Mouse (Mus musculus) kidney, embryonic 16.5 days (tissue): ENCODE measurements around the gene Izumo4. TPM values are rescaled to one million over a fixed set of nuclear protein-coding genes. Genes with fewer than 3 reads are reported as not detected.

Experiments used
- ATAC-seq: fragments of 200-750 bp; cut with Nextera tagmentation; 2 replicates; pipeline ENCODE4 v1.8.0; 2017; ENCODE audit warnings: moderate TSS enrichment; ENCODE audit not compliant: low FRiP score, low TSS enrichment
- H3K27ac ChIP-seq: fragments of 300-500 bp; sonication (generic); 2 replicates; pipeline ENCODE4 v1.5.1; 2014; ENCODE audit warnings: low read length
- H3K27me3 ChIP-seq: fragments of 300-500 bp; sonication (generic); 2 replicates; pipeline ENCODE4 v1.6.1; 2014; ENCODE audit warnings: low read length, control low read depth, mixed read lengths; ENCODE audit not compliant: insufficient read depth
- H3K36me3 ChIP-seq: fragments of 300-500 bp; sonication (generic); 2 replicates; pipeline ENCODE4 v1.6.1; 2014; ENCODE audit warnings: low read length, control low read depth, mixed read lengths; ENCODE audit not compliant: insufficient read depth
- H3K4me1 ChIP-seq: fragments of 300-500 bp; sonication (generic); 2 replicates; pipeline ENCODE4 v1.6.1; 2014; ENCODE audit warnings: low read length, control low read depth, mixed read lengths; ENCODE audit not compliant: insufficient read depth
- H3K4me2 ChIP-seq: fragments of 300-500 bp; sonication (generic); replicated peaks from 2 replicates; pipeline ENCODE4 v1.6.1; 2014; ENCODE audit warnings: low read depth, low read length
- H3K4me3 ChIP-seq: fragments of 300-500 bp; sonication (generic); 2 replicates; pipeline ENCODE4 v1.5.1; 2014; ENCODE audit warnings: mild to moderate bottlenecking, low read length
- H3K9ac ChIP-seq: fragments of 300-500 bp; sonication (generic); replicated peaks from 2 replicates; pipeline ENCODE4 v1.6.1; 2014; ENCODE audit warnings: low read length
- H3K9me3 ChIP-seq: fragments of 300-500 bp; sonication (generic); 2 replicates; pipeline ENCODE4 v1.6.1; 2016; ENCODE audit warnings: low read length, control low read depth
- WGBS: fragments of 180-500 bp; shearing (Covaris S2); extraction: QIAGEN DNeasy Blood & Tissue Kit; methylation state at CpG from one replicate; pipeline ENCODE4 v1.1.7; 2014; 5-methylcytosine and 5-hydroxymethylcytosine counted together
- polyA plus RNA-seq: library from polyadenylated mRNA; unstranded; fragments of >200 nt; fragmentation: Nextera tagmentation; extraction: Ambion mirVana; gene quantifications from 2 replicates; pipeline ENCODE4 v1.2.1, GENCODE M21; 2015

Izumo4 gene
- polyA plus RNA-seq, 1 experiment from 2014 or later, result 23.8 TPM

DNA sequence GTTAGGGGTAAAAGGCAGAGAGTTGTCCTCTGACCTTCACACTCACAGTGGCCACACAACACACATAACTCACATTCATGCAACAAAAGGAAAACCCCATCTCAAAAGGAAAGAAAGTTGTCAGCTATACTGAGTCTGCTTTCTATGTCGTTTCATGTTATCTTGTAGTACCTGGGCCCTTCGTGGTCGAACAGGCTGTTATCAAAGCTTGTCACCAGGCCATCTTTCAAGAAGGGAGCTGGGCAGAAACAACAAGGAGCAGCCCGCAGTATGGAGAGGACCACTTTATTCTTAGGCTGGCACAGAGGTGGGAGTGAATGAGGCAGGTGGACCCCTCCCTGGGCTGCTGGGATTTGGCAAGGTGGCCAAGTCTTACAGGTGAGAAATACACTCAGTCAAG lies 17.0 kb upstream of the Izumo4 start:
- no peak overlapping the region for H3K9ac ChIP-seq
- H3K27ac ChIP-seq, result no peak overlapping the region
- H3K4me3 ChIP-seq, result no peak overlapping the region
- H3K4me1 ChIP-seq, result peaks cover 6% of the 10 kb centered on the region
- H3K36me3 ChIP-seq, result peaks cover 38% of the 10 kb centered on the region
- 91% methylated on average over 4 of the region's 4 CpGs for whole genome bisulfite sequencing
- no peaks in the 10 kb centered on the region for H3K27me3 ChIP-seq
- H3K9me3 ChIP-seq, result no peaks in the 10 kb centered on the region
- no peak overlapping the region for H3K4me2 ChIP-seq
- ATAC-seq, result no peak

- Histone ChIP-seq H3K27ac (no peak overlapping the region), H3K9ac (no peak overlapping the region), H3K36me3 (peaks cover 48% of the 10 kb centered on the region), H3K4me1 (no peaks in the 10 kb centered on the region), H3K27me3 (no peaks in the 10 kb centered on the region), H3K9me3 (no peaks in the 10 kb centered on the region), H3K4me3 (no peak overlapping the region), H3K4me2 (no peak overlapping the region)
- WGBS, result 89% methylated on average over 3 of the region's 3 CpGs
- no peak for ATAC-seq
Measured at GRCm38 (mm10) chr10:80686617-80687016, 15.4 kb upstream of the Izumo4 start.

- 0 out of 2 replicates have a peak, but pooled peaks have one; percentile 72 for ATAC-seq
- no peaks in the 10 kb centered on the region for H3K9me3 ChIP-seq
- no peaks in the 10 kb centered on the region for H3K4me1 ChIP-seq
- no peak overlapping the region for H3K27ac ChIP-seq
- no peak overlapping the region for H3K4me3 ChIP-seq
- peaks cover 48% of the 10 kb centered on the region for H3K36me3 ChIP-seq
- 28% methylated on average over 5 of the region's 5 CpGs for WGBS
- no peaks in the 10 kb centered on the region for H3K27me3 ChIP-seq
- H3K4me2 ChIP-seq, result no peak overlapping the region
- no peak overlapping the region for H3K9ac ChIP-seq
Measured at GRCm38 (mm10) chr10:80687850-80688249, 14.1 kb upstream of the Izumo4 start.

DNA sequence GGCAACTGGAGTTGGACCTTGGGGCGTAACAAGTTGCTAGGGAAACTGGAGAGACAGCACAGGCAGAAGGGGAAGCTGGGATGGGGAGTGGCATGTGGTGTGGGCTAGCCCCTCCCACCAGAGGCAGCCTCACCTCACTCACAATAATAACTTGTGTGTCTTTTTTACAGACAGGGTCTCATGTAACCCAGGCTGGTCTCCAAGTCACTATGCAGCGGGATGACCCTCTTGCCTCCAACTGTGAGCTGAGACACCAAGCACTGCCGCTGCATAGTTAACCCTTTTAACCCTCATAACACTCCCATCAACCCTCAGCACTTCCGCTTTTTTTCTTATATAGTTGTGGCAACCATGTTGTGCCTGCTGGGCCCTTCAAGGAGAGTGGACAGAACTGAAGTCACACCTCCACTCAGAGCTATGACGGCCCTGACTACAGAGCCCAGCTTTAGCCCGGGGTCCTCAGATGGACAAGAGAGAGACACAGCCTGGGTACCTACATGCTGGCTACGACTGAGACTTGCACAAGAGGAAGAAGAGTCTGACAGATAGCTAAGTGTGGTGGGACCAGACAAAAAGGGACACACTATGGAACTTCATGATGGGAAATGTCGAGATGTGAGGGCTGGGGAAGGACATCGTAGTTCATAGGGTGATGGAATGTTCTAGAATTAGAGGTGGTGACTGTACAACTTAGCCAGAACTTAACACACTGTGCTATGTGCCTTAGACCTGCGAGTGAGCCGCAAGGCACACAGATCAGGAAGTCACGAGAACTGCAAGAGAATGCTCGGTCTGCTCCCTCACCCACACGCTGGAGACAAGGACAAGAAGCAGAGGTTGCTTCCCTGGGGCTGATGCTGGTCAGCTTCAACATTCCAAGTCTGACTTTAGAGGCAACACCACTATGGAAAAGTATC lies 9.5 kb upstream of the Izumo4 start:
- no peak overlapping the region for H3K4me2 ChIP-seq
- peaks cover 19% of the 10 kb centered on the region for H3K36me3 ChIP-seq
- ATAC-seq, result no peak
- H3K4me1 ChIP-seq, result peaks cover 21% of the 10 kb centered on the region
- H3K4me3 ChIP-seq, result no peak overlapping the region
- H3K27me3 ChIP-seq, result no peaks in the 10 kb centered on the region
- WGBS, result 75% methylated on average over 14 of the region's 14 CpGs
- H3K27ac ChIP-seq, result no peak overlapping the region
- H3K9ac ChIP-seq, result peak overlapping the region; percentile 2; the same call in 1 of the 2 replicates
- no peaks in the 10 kb centered on the region for H3K9me3 ChIP-seq

DNA sequence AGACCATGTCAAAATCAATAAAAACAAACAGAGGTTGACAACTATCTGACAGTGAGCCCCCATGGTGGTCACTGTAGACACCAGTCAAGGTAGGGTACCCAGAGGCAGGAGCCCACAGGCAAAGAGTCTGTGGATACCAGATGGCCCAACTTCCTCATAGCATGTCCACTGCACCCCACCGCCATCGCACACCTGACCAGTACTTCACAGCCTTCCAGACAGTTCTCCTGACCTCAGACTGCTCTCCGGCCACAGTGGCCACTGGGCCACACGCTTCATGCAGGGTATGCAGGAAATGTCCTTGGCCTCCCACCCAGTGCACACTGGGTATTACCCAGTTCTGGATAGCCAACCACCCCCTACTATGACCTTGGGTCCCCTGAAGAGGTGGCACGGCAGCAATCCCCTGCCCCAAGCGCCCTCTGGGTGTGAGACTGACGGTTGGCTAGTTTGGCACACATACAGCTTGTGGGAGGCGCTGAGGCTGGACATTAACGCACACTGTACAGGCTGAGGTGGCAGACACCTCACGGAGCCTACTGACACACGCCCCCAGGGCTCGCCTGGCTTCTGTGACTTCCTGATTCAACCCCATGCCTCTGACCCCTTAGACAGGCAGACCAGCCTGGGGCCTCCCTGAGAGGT lies 8.5 kb upstream of the Izumo4 start:
- no peaks in the 10 kb centered on the region for H3K27me3 ChIP-seq
- no peaks in the 10 kb centered on the region for H3K9me3 ChIP-seq
- peaks cover 19% of the 10 kb centered on the region for H3K36me3 ChIP-seq
- no peak overlapping the region for H3K4me2 ChIP-seq
- 79% methylated on average over 12 of the region's 12 CpGs for WGBS
- H3K27ac ChIP-seq, result no peak overlapping the region
- peaks cover 26% of the 10 kb centered on the region for H3K4me1 ChIP-seq
- no peak overlapping the region for H3K9ac ChIP-seq
- ATAC-seq, result no peak
- H3K4me3 ChIP-seq, result no peak overlapping the region

- 89% methylated on average over 13 of the region's 13 CpGs for WGBS
- no peak for ATAC-seq
- Histone ChIP-seq H3K4me1 (peaks cover 26% of the 10 kb centered on the region), H3K4me2 (no peak overlapping the region), H3K9me3 (no peaks in the 10 kb centered on the region), H3K27ac (0 out of 2 replicates have a peak overlapping the region, but pooled peaks have one; percentile 25), H3K27me3 (no peaks in the 10 kb centered on the region), H3K36me3 (peaks cover 16% of the 10 kb centered on the region), H3K9ac (no peak overlapping the region), H3K4me3 (no peak overlapping the region)
Measured at GRCm38 (mm10) chr10:80694159-80694938, 7.6 kb upstream of the Izumo4 start.

DNA sequence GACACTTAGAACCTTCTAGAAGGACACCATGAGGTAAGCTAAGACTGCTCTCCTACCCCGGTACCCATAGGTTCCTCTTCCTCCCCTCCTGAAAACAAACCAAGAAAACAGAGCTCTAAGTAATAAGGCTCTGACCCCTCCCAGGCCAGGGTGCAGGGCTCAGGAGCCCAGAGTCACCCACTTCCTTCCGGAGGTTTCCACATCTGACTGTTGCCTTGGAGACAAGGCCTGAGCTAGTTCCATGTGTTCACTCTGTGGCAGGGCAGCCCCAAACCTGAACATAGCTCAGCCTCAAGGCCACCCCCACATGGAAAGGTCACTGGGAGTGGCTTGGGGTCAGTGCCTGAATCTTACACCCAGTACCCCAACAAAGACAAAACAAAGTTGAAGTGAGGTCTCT lies 6.8 kb upstream of the Izumo4 start:
- WGBS, result 48% methylated on average over 2 of the region's 2 CpGs
- H3K27me3 ChIP-seq, result no peaks in the 10 kb centered on the region
- H3K4me1 ChIP-seq, result peaks cover 32% of the 10 kb centered on the region
- H3K27ac ChIP-seq, result peak overlapping the region; percentile 78
- H3K9ac ChIP-seq, result no peak overlapping the region; the same call in 1 of the 2 replicates
- ATAC-seq, result no peak
- H3K4me2 ChIP-seq, result no peak overlapping the region
- H3K36me3 ChIP-seq, result peaks cover 8% of the 10 kb centered on the region; the same call in 1 of the 2 replicates
- H3K4me3 ChIP-seq, result no peak overlapping the region
- no peaks in the 10 kb centered on the region for H3K9me3 ChIP-seq

- WGBS, result 65% methylated on average over 10 of the region's 10 CpGs
- Histone ChIP-seq H3K4me1 (peaks cover 40% of the 10 kb centered on the region), H3K4me2 (no peak overlapping the region), H3K27ac (peak overlapping the region; percentile 78), H3K4me3 (no peak overlapping the region), H3K27me3 (no peaks in the 10 kb centered on the region), H3K9ac (0 out of 2 replicates have a peak overlapping the region, but pooled peaks have one; percentile 6), H3K36me3 (0 out of 2 replicates have a peak, but pooled peaks cover under 1% of the 10 kb centered on the region), H3K9me3 (no peaks in the 10 kb centered on the region)
- no peak for ATAC-seq
Measured at GRCm38 (mm10) chr10:80695801-80696501, 6.0 kb upstream of the Izumo4 start.
